Mouse (Mus musculus) embryonic facial prominence, embryonic 13.5 days (tissue): ENCODE data around the gene Actl6b. TPM values are rescaled to one million over a fixed set of nuclear protein-coding genes. Genes with fewer than 3 reads are reported as not detected.

Source experiments
- ATAC-seq: fragments of 200-750 bp; cut with Nextera tagmentation; 2 replicates; pipeline ENCODE4 v1.8.0; 2017; ENCODE audit warnings: low read depth; ENCODE audit not compliant: insufficient number of reproducible peaks, insufficient read depth, low FRiP score, low TSS enrichment
- H3K27ac ChIP-seq: fragments of 300-500 bp; sonication (generic); 2 replicates; pipeline ENCODE4 v1.5.1; 2015; ENCODE audit warnings: moderate library complexity, mild to moderate bottlenecking, inconsistent platforms
- H3K27me3 ChIP-seq: fragments of 300-500 bp; sonication (generic); 2 replicates; pipeline ENCODE4 v1.6.1; 2015; ENCODE audit warnings: mild to moderate bottlenecking, inconsistent platforms
- H3K36me3 ChIP-seq: fragments of 300-500 bp; sonication (generic); 2 replicates; pipeline ENCODE4 v1.6.1; 2015; ENCODE audit warnings: mild to moderate bottlenecking, inconsistent platforms
- H3K4me1 ChIP-seq: fragments of 300-500 bp; sonication (generic); 2 replicates; pipeline ENCODE4 v1.6.1; 2015; ENCODE audit warnings: inconsistent platforms
- H3K4me2 ChIP-seq: fragments of 300-500 bp; sonication (generic); 2 replicates; pipeline ENCODE4 v1.6.1; 2015; ENCODE audit warnings: moderate library complexity, mild to moderate bottlenecking, inconsistent platforms
- H3K4me3 ChIP-seq: fragments of 300-500 bp; sonication (generic); 2 replicates; pipeline ENCODE4 v1.5.1; 2015; ENCODE audit warnings: mild to moderate bottlenecking, inconsistent platforms
- H3K9ac ChIP-seq: fragments of 300-500 bp; sonication (generic); 2 replicates; pipeline ENCODE4 v1.6.1; 2015; ENCODE audit warnings: mild to moderate bottlenecking, inconsistent platforms
- H3K9me3 ChIP-seq: fragments of 300-500 bp; sonication (generic); 2 replicates; pipeline ENCODE4 v1.6.1; 2016; ENCODE audit warnings: inconsistent platforms
- WGBS: fragments of 180-500 bp; shearing (Covaris S2); methylation state at CpG from one replicate; pipeline ENCODE4 v1.1.7; 2015; ENCODE audit warnings: mixed read lengths; 5-methylcytosine and 5-hydroxymethylcytosine counted together
- polyA plus RNA-seq: library from polyadenylated mRNA; unstranded; fragments of >200 nt; fragmentation: Nextera tagmentation; extraction: Ambion mirVana; gene quantifications from 2 replicates; pipeline ENCODE4 v1.2.1, GENCODE M21; 2015

Gene Actl6b
- polyA plus RNA-seq = 2.8 and 4.5 TPM in 2 replicates

- no peak within 1 kb of the TSS for H3K27ac ChIP-seq
Measured at GRCm38 (mm10) chr5:137553411-137553837, at the start of gene Actl6b. Gene Actl6b (plus strand): TSS chr5:137553517.

GRCm38 (mm10) chr5:137504041-137504440 lies 49.3 kb upstream of the Actl6b start:
- Histone ChIP-seq H3K27ac (no peak overlapping the region), H3K4me1 (peaks cover 16% of the 10 kb centered on the region), H3K4me2 (no peak overlapping the region), H3K4me3 (no peak overlapping the region), H3K36me3 (peaks cover 7% of the 10 kb centered on the region; the same call in 1 of the 2 replicates), H3K9me3 (no peaks in the 10 kb centered on the region), H3K9ac (no peak overlapping the region), H3K27me3 (no peaks in the 10 kb centered on the region)
- 83% methylated on average over 6 of the region's 6 CpGs for WGBS
- ATAC-seq = no peak

More at GRCm38 (mm10) chr5:137553411-137553837, at the start of gene Actl6b:
- peaks cover 20% of the 10 kb centered on the region for H3K27me3 ChIP-seq
- H3K4me3 ChIP-seq = peak within 1 kb of the TSS; percentile 31
- ATAC-seq = peak; percentile 76
- H3K9ac ChIP-seq = no peak within 1 kb of the TSS
- peak within 1 kb of the TSS; percentile 58 for H3K4me2 ChIP-seq
- H3K36me3 ChIP-seq = no peaks in the 10 kb centered on the region
- H3K9me3 ChIP-seq = no peaks in the 10 kb centered on the region
- WGBS = under 1% methylated on average over 37 of the region's 37 CpGs
- peaks cover 7% of the 10 kb centered on the region; the same call in 1 of the 2 replicates for H3K4me1 ChIP-seq

GRCm38 (mm10) chr5:137510014-137510501 lies 43.3 kb upstream of the Actl6b start:
- H3K27ac ChIP-seq = peak overlapping the region; percentile 88
- H3K4me3 ChIP-seq = peak overlapping the region; percentile 95
- H3K36me3 ChIP-seq = peaks cover 16% of the 10 kb centered on the region
- no peaks in the 10 kb centered on the region for H3K27me3 ChIP-seq
- under 1% methylated on average over 52 of the region's 52 CpGs for WGBS
- no peaks in the 10 kb centered on the region for H3K9me3 ChIP-seq
- peak; percentile 58 for ATAC-seq
- H3K9ac ChIP-seq = peak overlapping the region; percentile 98
- H3K4me2 ChIP-seq = peak overlapping the region; percentile 88
- peaks cover 36% of the 10 kb centered on the region for H3K4me1 ChIP-seq

- peak overlapping the region; percentile 98 for H3K9ac ChIP-seq
- WGBS = 2% methylated on average over 37 of the region's 83 CpGs
- peaks cover 43% of the 10 kb centered on the region for H3K4me1 ChIP-seq
- H3K27ac ChIP-seq = peak overlapping the region; percentile 88
- ATAC-seq = 0 out of 2 replicates have a peak, but pooled peaks have one; percentile 2
- H3K27me3 ChIP-seq = no peaks in the 10 kb centered on the region
- peak overlapping the region; percentile 95 for H3K4me3 ChIP-seq
- peaks cover 17% of the 10 kb centered on the region for H3K36me3 ChIP-seq
- peak overlapping the region; percentile 88 for H3K4me2 ChIP-seq
- H3K9me3 ChIP-seq = no peaks in the 10 kb centered on the region
Measured at GRCm38 (mm10) chr5:137510573-137511390, 42.5 kb upstream of the Actl6b start.

- no peaks in the 10 kb centered on the region for H3K9me3 ChIP-seq
- H3K4me2 ChIP-seq = peak overlapping the region; percentile 88
- no peaks in the 10 kb centered on the region for H3K27me3 ChIP-seq
- peaks cover 43% of the 10 kb centered on the region for H3K4me1 ChIP-seq
- H3K9ac ChIP-seq = peak overlapping the region; percentile 98
- no peak for ATAC-seq
- WGBS = 68% methylated on average over 3 of the region's 3 CpGs
- no peak overlapping the region for H3K27ac ChIP-seq
- H3K4me3 ChIP-seq = peak overlapping the region; percentile 95
- H3K36me3 ChIP-seq = peaks cover 17% of the 10 kb centered on the region
Measured at GRCm38 (mm10) chr5:137511706-137512105, 41.6 kb upstream of the Actl6b start.

GRCm38 (mm10) chr5:137512847-137513794 lies 40.2 kb upstream of the Actl6b start:
- Histone ChIP-seq H3K9ac (0 out of 2 replicates have a peak overlapping the region, but pooled peaks have one; percentile 98), H3K9me3 (no peaks in the 10 kb centered on the region), H3K4me3 (no peak overlapping the region), H3K27ac (no peak overlapping the region), H3K36me3 (peaks cover 30% of the 10 kb centered on the region), H3K27me3 (no peaks in the 10 kb centered on the region), H3K4me2 (peak overlapping the region; percentile 88), H3K4me1 (peaks cover 43% of the 10 kb centered on the region)
- ATAC-seq = no peak
- WGBS = 71% methylated on average over 11 of the region's 11 CpGs

- Histone ChIP-seq H3K9me3 (no peaks in the 10 kb centered on the region), H3K4me1 (peaks cover 43% of the 10 kb centered on the region), H3K27ac (no peak overlapping the region), H3K27me3 (no peaks in the 10 kb centered on the region), H3K36me3 (peaks cover 40% of the 10 kb centered on the region), H3K4me3 (no peak overlapping the region), H3K4me2 (no peak overlapping the region), H3K9ac (peak overlapping the region; percentile 46)
- whole genome bisulfite sequencing = 88% methylated on average over 12 of the region's 12 CpGs
- no peak for ATAC-seq
Measured at GRCm38 (mm10) chr5:137513951-137514721, 39.2 kb upstream of the Actl6b start.

- no peak for ATAC-seq
- whole genome bisulfite sequencing = 94% methylated on average over 3 of the region's 3 CpGs
- Histone ChIP-seq H3K9ac (peak overlapping the region; percentile 46), H3K4me1 (peaks cover 42% of the 10 kb centered on the region), H3K27me3 (no peaks in the 10 kb centered on the region), H3K4me2 (no peak overlapping the region), H3K36me3 (peaks cover 47% of the 10 kb centered on the region), H3K27ac (no peak overlapping the region), H3K4me3 (no peak overlapping the region), H3K9me3 (no peaks in the 10 kb centered on the region)
Measured at GRCm38 (mm10) chr5:137514811-137515210, 38.5 kb upstream of the Actl6b start.

GRCm38 (mm10) chr5:137518436-137518835 lies 34.9 kb upstream of the Actl6b start, which contains the start of gene Gigyf1:
Gene Gigyf1 (plus strand): TSS chr5:137518548.
- ATAC-seq = no peak
- no peak within 1 kb of the TSS for H3K27ac ChIP-seq
- peaks cover 79% of the 10 kb centered on the region for H3K36me3 ChIP-seq
- H3K4me2 ChIP-seq = no peak within 1 kb of the TSS
- H3K9me3 ChIP-seq = no peaks in the 10 kb centered on the region
- H3K4me3 ChIP-seq = no peak within 1 kb of the TSS
- H3K9ac ChIP-seq = 0 out of 2 replicates have a peak within 1 kb of the TSS, but pooled peaks have one; percentile 32
- 74% methylated on average over 5 of the region's 5 CpGs for WGBS
- peaks cover 17% of the 10 kb centered on the region for H3K4me1 ChIP-seq
- no peaks in the 10 kb centered on the region for H3K27me3 ChIP-seq

- Histone ChIP-seq H3K4me2 (no peak overlapping the region), H3K27me3 (no peaks in the 10 kb centered on the region), H3K4me1 (peaks cover 8% of the 10 kb centered on the region; the same call in 1 of the 2 replicates), H3K36me3 (peaks cover 83% of the 10 kb centered on the region), H3K27ac (no peak overlapping the region), H3K4me3 (no peak overlapping the region), H3K9ac (no peak overlapping the region), H3K9me3 (no peaks in the 10 kb centered on the region)
- 91% methylated on average over 27 of the region's 27 CpGs for WGBS
- no peak for ATAC-seq
Measured at GRCm38 (mm10) chr5:137519691-137520550, 33.4 kb upstream of the Actl6b start.
